Mouse (Mus musculus): ENCODE results near the gene Mfrp. TPM values are rescaled to one million over a fixed set of nuclear protein-coding genes. Genes with fewer than 3 reads are reported as not detected.

The Mfrp gene
- polyA plus RNA-seq, 2 experiments = 0.08 to 0.18 TPM

DNA sequence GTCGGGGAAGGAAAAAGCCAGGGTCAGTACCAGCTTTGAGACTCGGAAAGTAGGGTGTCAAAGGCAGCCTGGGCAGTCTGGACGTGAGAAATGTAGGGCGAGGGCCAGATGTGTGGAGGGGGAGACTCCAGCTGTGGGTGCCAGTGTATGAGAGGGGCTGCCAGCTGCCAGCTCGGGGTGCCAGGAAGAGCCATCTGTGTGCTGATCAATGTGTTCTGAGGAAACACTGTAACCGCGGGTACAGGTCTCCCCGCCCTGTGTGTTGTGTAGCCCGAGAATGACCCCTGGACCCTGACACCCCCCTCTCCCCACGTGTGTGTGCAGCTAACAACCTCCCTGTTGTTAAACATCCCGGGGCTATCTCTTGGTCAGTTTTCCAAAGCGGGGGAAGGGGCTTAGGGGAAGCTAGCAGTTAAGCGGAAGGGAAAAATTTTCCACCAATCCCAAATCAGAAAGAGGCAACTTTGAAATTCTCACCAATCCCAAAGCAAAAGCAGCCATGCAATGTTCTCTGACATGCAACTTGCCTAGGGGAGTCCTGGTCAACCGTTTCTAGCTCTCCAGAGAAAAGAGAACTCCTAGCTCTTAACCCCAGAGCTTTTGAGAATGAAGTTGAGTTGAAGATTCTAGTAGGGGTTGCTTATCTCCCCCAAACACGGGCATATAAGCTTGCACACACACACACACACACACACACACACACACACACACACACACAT lies 34.1 kb upstream of the Mfrp start:
- Histone ChIP-seq H3K4me2 (replicated peaks; ENCODE audit: low read depth, low read length, severe bottlenecking) (peak overlapping the region; percentile 97), H3K36me3 (ENCODE audit: control insufficient read depth, insufficient read depth, low read length) (no peaks in the 10 kb centered on the region), H3K27ac (replicated peaks; ENCODE audit: low read depth, low read length) (no peak overlapping the region), H3K9me3 (ENCODE audit: control insufficient read depth, low read length) (no peaks in the 10 kb centered on the region), H3K27me3 (ENCODE audit: control insufficient read depth, insufficient read depth, low read length) (no peaks in the 10 kb centered on the region), H3K4me1 (ENCODE audit: control insufficient read depth, insufficient read depth, low read length) (peaks cover 15% of the 10 kb centered on the region), H3K9ac (ENCODE audit: low read depth, low read length, severe bottlenecking) (peak overlapping the region; percentile 59), H3K4me3 (replicated peaks; ENCODE audit: low read length) (peak overlapping the region; percentile 54)
- 5% methylated on average over 15 of the region's 15 CpGs for WGBS
- no peak for TF ChIP-seq POLR2A (IDR thresholded peaks at IDR 0.05; ENCODE audit: borderline replicate concordance, extremely low read depth, insufficient read depth, insufficient read length)
- ATAC-seq (ENCODE audit: low FRiP score, low read depth) = peak; percentile 4
- no peak for DNase-seq (ENCODE audit: low spot score)

DNA sequence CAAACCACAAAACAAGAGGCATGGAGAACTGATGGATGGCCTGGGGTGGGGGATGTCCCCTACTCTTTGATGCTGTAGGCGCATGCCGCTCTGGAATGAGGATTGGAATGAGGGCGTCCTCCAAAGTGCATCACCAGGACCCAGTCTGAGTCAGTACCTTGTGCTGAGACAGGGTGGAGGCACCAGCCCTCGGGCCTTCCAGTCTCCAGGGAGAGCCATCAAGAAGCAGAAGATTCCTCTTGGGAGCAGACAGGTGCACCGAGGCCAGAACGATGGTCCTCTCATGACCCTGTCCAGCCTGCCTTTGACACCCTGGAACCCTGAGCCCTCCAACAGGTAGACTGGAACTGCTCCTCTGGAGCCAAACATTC lies 33.6 kb upstream of the Mfrp start:
- no peaks in the 10 kb centered on the region for H3K36me3 ChIP-seq (ENCODE audit: control insufficient read depth, insufficient read depth, low read length)
- no peak overlapping the region for H3K9ac ChIP-seq (ENCODE audit: low read depth, low read length, severe bottlenecking)
- H3K4me1 ChIP-seq (ENCODE audit: control insufficient read depth, insufficient read depth, low read length) = peaks cover 15% of the 10 kb centered on the region
- ATAC-seq (ENCODE audit: low FRiP score, low read depth) (no peak), DNase-seq (ENCODE audit: low spot score) (no peak)
- TF ChIP-seq POLR2A (IDR thresholded peaks at IDR 0.05; ENCODE audit: borderline replicate concordance, extremely low read depth, insufficient read depth, insufficient read length) = no peak
- WGBS = 66% methylated on average over 6 of the region's 6 CpGs
- peak overlapping the region; percentile 97; the same call in 1 of the 2 replicates for H3K4me2 ChIP-seq (replicated peaks; ENCODE audit: low read depth, low read length, severe bottlenecking)
- H3K4me3 ChIP-seq (replicated peaks; ENCODE audit: low read length) = peak overlapping the region; percentile 54; the same call in 1 of the 2 replicates
- H3K9me3 ChIP-seq (ENCODE audit: control insufficient read depth, low read length) = no peaks in the 10 kb centered on the region
- no peak overlapping the region for H3K27ac ChIP-seq (replicated peaks; ENCODE audit: low read depth, low read length)
- H3K27me3 ChIP-seq (ENCODE audit: control insufficient read depth, insufficient read depth, low read length) = no peaks in the 10 kb centered on the region

DNA sequence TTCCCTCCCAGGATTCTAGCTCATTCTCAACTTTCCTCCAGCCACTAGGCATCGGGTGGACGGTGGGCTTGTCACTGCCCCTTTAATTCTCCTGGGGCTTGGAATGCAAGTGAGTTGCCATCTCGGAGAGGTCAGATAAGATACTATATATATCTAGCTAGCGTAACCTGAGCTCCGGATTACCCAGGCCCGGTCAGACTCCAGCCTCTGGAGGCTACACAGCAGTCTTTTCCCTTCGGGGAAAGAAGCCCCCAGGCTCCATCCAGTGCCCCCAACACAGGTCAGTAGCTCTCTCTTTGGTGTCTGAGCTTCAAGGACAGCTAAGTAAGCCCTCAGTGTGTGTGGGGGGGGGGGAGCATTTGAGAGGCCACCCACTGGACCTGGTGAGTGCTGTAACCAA lies 32.3 kb upstream of the Mfrp start:
- no peak overlapping the region for H3K9ac ChIP-seq (ENCODE audit: low read depth, low read length, severe bottlenecking)
- no peak overlapping the region for H3K4me3 ChIP-seq (replicated peaks; ENCODE audit: low read length)
- DNase-seq (ENCODE audit: low spot score) (no peak), ATAC-seq (ENCODE audit: low FRiP score, low read depth) (no peak)
- no peaks in the 10 kb centered on the region for H3K9me3 ChIP-seq (ENCODE audit: control insufficient read depth, low read length)
- peaks cover 15% of the 10 kb centered on the region for H3K4me1 ChIP-seq (ENCODE audit: control insufficient read depth, insufficient read depth, low read length)
- TF ChIP-seq POLR2A (IDR thresholded peaks at IDR 0.05; ENCODE audit: borderline replicate concordance, extremely low read depth, insufficient read depth, insufficient read length) = no peak
- H3K4me2 ChIP-seq (replicated peaks; ENCODE audit: low read depth, low read length, severe bottlenecking) = no peak overlapping the region
- H3K36me3 ChIP-seq (ENCODE audit: control insufficient read depth, insufficient read depth, low read length) = no peaks in the 10 kb centered on the region
- 14% methylated on average over 7 of the region's 7 CpGs for WGBS
- no peaks in the 10 kb centered on the region for H3K27me3 ChIP-seq (ENCODE audit: control insufficient read depth, insufficient read depth, low read length)
- no peak overlapping the region for H3K27ac ChIP-seq (replicated peaks; ENCODE audit: low read depth, low read length)

DNA sequence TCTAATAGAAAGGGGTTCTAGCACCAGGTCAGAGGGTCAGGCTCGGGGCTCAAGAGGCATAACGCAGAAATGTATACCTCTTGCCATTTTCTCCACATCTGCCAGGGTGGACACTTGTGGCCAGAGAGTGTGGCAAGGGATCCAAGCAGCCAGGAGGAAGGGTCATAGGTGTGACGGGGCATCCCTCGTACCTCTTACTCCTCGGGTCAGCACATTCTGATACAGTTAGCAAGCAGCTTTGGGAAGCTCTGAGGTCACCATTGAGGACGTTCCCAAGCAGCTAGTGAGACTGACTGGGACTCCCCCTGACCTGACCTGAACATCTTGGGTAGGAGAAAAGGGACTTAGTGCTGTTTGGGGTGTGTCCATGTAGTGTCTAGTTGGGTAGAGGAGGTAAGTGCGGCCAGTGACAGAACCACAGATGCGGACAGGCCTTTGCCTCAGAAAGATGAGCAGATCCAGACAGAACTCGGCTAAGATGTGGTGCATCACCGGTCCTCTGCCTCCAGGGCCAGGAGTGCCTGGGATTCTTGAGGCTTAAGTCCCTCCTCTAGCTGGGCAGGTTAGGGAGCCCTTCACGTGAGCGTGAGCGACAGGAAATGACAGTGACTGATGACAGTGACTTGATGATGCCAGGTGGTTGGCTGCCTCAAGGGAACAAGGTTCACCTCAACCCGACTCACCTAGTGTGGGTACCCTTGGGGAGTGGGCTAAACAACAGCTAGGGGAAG lies 31.3 kb upstream of the Mfrp start:
- ATAC-seq (ENCODE audit: low FRiP score, low read depth) (no peak), DNase-seq (ENCODE audit: low spot score) (no peak)
- Histone ChIP-seq H3K9ac (ENCODE audit: low read depth, low read length, severe bottlenecking) (no peak overlapping the region), H3K9me3 (ENCODE audit: control insufficient read depth, low read length) (no peaks in the 10 kb centered on the region), H3K36me3 (ENCODE audit: control insufficient read depth, insufficient read depth, low read length) (no peaks in the 10 kb centered on the region), H3K4me2 (replicated peaks; ENCODE audit: low read depth, low read length, severe bottlenecking) (no peak overlapping the region), H3K27ac (replicated peaks; ENCODE audit: low read depth, low read length) (no peak overlapping the region), H3K4me3 (replicated peaks; ENCODE audit: low read length) (no peak overlapping the region), H3K4me1 (ENCODE audit: control insufficient read depth, insufficient read depth, low read length) (peaks cover 15% of the 10 kb centered on the region), H3K27me3 (ENCODE audit: control insufficient read depth, insufficient read depth, low read length) (no peaks in the 10 kb centered on the region)
- WGBS = 57% methylated on average over 14 of the region's 14 CpGs
- TF ChIP-seq POLR2A (IDR thresholded peaks at IDR 0.05; ENCODE audit: borderline replicate concordance, extremely low read depth, insufficient read depth, insufficient read length) = no peak

DNA sequence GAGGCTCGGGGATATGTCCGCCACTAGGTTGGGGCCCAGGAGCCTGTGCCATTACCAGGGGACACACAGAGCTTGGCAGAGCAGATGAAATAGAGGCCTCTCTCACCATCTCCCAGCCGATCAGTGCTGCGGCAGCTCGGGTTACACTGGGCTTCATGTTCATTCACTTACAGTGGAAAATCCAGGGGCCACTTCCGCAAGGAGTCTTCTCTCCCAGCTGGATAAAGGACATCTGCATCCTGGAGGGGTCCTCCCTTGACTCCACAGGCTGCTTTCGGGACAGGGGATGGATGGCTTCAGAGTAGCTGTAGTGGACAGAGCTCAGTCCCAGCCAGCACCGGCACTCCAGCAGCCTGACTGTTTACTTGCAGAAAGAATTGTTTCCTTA lies 30.7 kb upstream of the Mfrp start:
- DNase-seq (ENCODE audit: low spot score) = no peak
- no peak for ATAC-seq (ENCODE audit: low FRiP score, low read depth)
- no peaks in the 10 kb centered on the region for H3K27me3 ChIP-seq (ENCODE audit: control insufficient read depth, insufficient read depth, low read length)
- no peak overlapping the region for H3K4me3 ChIP-seq (replicated peaks; ENCODE audit: low read length)
- H3K36me3 ChIP-seq (ENCODE audit: control insufficient read depth, insufficient read depth, low read length) = no peaks in the 10 kb centered on the region
- no peak overlapping the region for H3K9ac ChIP-seq (ENCODE audit: low read depth, low read length, severe bottlenecking)
- H3K4me2 ChIP-seq (replicated peaks; ENCODE audit: low read depth, low read length, severe bottlenecking) = no peak overlapping the region
- TF ChIP-seq POLR2A (IDR thresholded peaks at IDR 0.05; ENCODE audit: borderline replicate concordance, extremely low read depth, insufficient read depth, insufficient read length) = no peak
- no peaks in the 10 kb centered on the region for H3K9me3 ChIP-seq (ENCODE audit: control insufficient read depth, low read length)
- H3K27ac ChIP-seq (replicated peaks; ENCODE audit: low read depth, low read length) = no peak overlapping the region
- WGBS = 30% methylated on average over 8 of the region's 8 CpGs
- H3K4me1 ChIP-seq (ENCODE audit: control insufficient read depth, insufficient read depth, low read length) = peaks cover 15% of the 10 kb centered on the region
